In the genomic region with DNA sequence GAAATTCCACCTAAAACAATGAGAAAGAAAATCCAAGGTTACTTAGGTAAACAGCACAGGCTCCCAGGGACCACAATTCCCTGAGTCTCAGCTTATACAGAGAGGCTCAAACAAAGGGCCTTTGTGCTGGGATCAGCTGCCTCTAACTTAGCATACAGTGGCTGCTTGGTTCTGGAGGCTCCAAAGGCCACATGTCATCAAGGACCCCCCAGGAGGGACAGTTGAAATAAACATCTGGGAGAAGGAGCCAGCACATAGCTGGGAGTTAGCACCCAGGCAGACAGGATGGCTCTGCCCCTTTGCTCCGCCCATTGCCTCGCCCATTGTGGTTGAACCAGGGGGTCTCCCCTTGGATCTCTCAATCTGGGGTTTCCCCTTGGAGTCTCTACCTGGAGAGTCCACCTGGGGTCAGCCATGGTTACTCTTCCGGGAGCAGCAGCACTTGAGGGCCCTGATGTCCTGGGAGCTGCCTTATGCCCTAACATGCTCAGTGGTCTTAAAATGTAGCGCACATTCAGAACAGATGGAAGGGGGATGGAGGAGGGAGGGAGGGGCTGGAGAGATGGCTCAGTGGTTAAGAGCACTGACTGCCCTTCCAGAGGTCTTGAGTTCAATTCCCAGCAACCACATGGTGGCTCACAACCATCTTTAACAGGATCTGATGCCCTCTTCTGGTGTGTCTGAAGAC, we compare ENCODE assay signal across 14 mouse cellular contexts. TPM values are rescaled to one million over a fixed set of nuclear protein-coding genes. Genes with fewer than 3 reads are reported as not detected.
A peak's percentile ranks its signal among the peaks of the same experiment; 100 is the strongest.
DNase-seq lines count a peak whose midpoint lies in the region; ATAC-seq and TF ChIP-seq lines count a peak whose summit lies in the region.
"Had no signal": no experiment of that assay in that cellular context is flagged by ENCODE, and none has a peak within 500 bp of the region (broad histone marks: within the 10 kb centered on the region; RNA-seq: fewer than 3 reads in every experiment).

No protein-coding gene starts in this region.

- TF ChIP-seq CTCF in intestine, postnatal 0 days (IDR thresholded peaks at IDR 0.05; ENCODE audit: low read depth) = no peak

- 0 out of 2 replicates have a peak overlapping the region, but pooled peaks have one; percentile 22 for H3K27ac ChIP-seq in intestine, embryonic 14.5 days (ENCODE audit: low read depth)
- H3K27ac ChIP-seq in intestine, postnatal 0 days (ENCODE audit: low read depth, low read length) = no peak overlapping the region
- H3K27ac ChIP-seq in ES-E14 (ENCODE audit: insufficient read depth, low read depth, low read length, poor library complexity, severe bottlenecking) = peak overlapping the region; percentile 83
- 0 out of 2 replicates have a peak overlapping the region, but pooled peaks have one; percentile 28 for H3K27ac ChIP-seq in embryonic facial prominence, embryonic 11.5 days (replicated peaks; ENCODE audit: low read depth, low read length)
- peak overlapping the region; percentile 38; the same call in 1 of the 2 replicates for H3K27ac ChIP-seq in midbrain, embryonic 14.5 days (replicated peaks; ENCODE audit: low read depth, low read length)
- H3K27ac ChIP-seq: heart, embryonic 13.5 days; liver, embryonic 13.5 days had no signal

- intact Hi-C loops in heart, postnatal 25 days (cut with DNase I) = no loop called here
- intact Hi-C loops in gastrocnemius, postnatal 14 days (cut with DNase I; ENCODE audit: low total_unique reads) = no loop called here

- no peaks in the 10 kb centered on the region for H3K27me3 ChIP-seq in intestine, embryonic 14.5 days (replicated peaks; ENCODE audit: control insufficient read depth, insufficient read depth, low read length)
- H3K27me3 ChIP-seq in intestine, postnatal 0 days (replicated peaks; ENCODE audit: control insufficient read depth, insufficient read depth, low read length) = no peaks in the 10 kb centered on the region
- no peaks in the 10 kb centered on the region for H3K27me3 ChIP-seq in embryonic facial prominence, embryonic 11.5 days (ENCODE audit: control insufficient read depth, insufficient read depth, low read length)
- H3K27me3 ChIP-seq in midbrain, embryonic 14.5 days (ENCODE audit: control insufficient read depth, insufficient read depth, low read length) = no peaks in the 10 kb centered on the region
- H3K27me3 ChIP-seq: heart, embryonic 13.5 days; liver, embryonic 13.5 days had no signal

- no peaks in the 10 kb centered on the region for H3K4me1 ChIP-seq in intestine, embryonic 14.5 days (replicated peaks; ENCODE audit: control insufficient read depth, insufficient read depth, low read length)
- no peaks in the 10 kb centered on the region for H3K4me1 ChIP-seq in intestine, postnatal 0 days (replicated peaks; ENCODE audit: control insufficient read depth, insufficient read depth, low read length)
- peaks cover 0 to 10% of the 10 kb centered on the region in 2 experiments; a peak in 3 of 4 replicates for H3K4me1 ChIP-seq in ES-E14 (ENCODE audit: control insufficient read depth in 2 of 2, insufficient read depth in 2 of 2, low read length in 2 of 2, poor library complexity in 1 of 2)
- no peaks in the 10 kb centered on the region for H3K4me1 ChIP-seq in embryonic facial prominence, embryonic 11.5 days (ENCODE audit: control insufficient read depth, insufficient read depth, low read length)
- peaks cover 2% of the 10 kb centered on the region; the same call in 1 of the 2 replicates for H3K4me1 ChIP-seq in midbrain, embryonic 14.5 days (ENCODE audit: control insufficient read depth, insufficient read depth, low read length)
- H3K4me1 ChIP-seq: heart, embryonic 13.5 days; liver, embryonic 13.5 days had no signal

- no peak overlapping the region for H3K9ac ChIP-seq in intestine, embryonic 14.5 days (ENCODE audit: low read length)
- H3K9ac ChIP-seq in intestine, postnatal 0 days (ENCODE audit: low read depth, low read length) = no peak overlapping the region
- no peak overlapping the region for H3K9ac ChIP-seq in ES-E14 (ENCODE audit: insufficient read depth, low read depth, low read length, poor library complexity, severe bottlenecking)
- no peak overlapping the region; the same call in 1 of the 2 replicates for H3K9ac ChIP-seq in embryonic facial prominence, embryonic 11.5 days (replicated peaks; ENCODE audit: low read length)
- H3K9ac ChIP-seq in midbrain, embryonic 14.5 days (replicated peaks; ENCODE audit: low read length) = no peak overlapping the region
- H3K9ac ChIP-seq: heart, embryonic 13.5 days; liver, embryonic 13.5 days had no signal

- H3K36me3 ChIP-seq in intestine, embryonic 14.5 days (ENCODE audit: control insufficient read depth, insufficient read depth, low read length) = no peaks in the 10 kb centered on the region
- no peaks in the 10 kb centered on the region for H3K36me3 ChIP-seq in intestine, postnatal 0 days (ENCODE audit: control insufficient read depth, insufficient read depth)
- H3K36me3 ChIP-seq in ES-E14 (ENCODE audit: control insufficient read depth, insufficient read depth, low read length, poor library complexity, severe bottlenecking) = no peaks in the 10 kb centered on the region
- H3K36me3 ChIP-seq in embryonic facial prominence, embryonic 11.5 days (replicated peaks; ENCODE audit: control insufficient read depth, insufficient read depth, low read depth, low read length) = no peaks in the 10 kb centered on the region
- H3K36me3 ChIP-seq in midbrain, embryonic 14.5 days (ENCODE audit: control insufficient read depth, insufficient read depth, low read length) = no peaks in the 10 kb centered on the region
- H3K36me3 ChIP-seq: heart, embryonic 13.5 days; liver, embryonic 13.5 days had no signal

- 71% methylated on average over 4 of the region's 4 CpGs for WGBS in intestine, embryonic 14.5 days
- WGBS in intestine, postnatal 0 days = 63% methylated on average over 4 of the region's 4 CpGs
- WGBS in embryonic facial prominence, embryonic 11.5 days = 38% methylated on average over 4 of the region's 4 CpGs
- WGBS in midbrain, embryonic 14.5 days = 45% methylated on average over 4 of the region's 4 CpGs

- no peak overlapping the region for H3K4me2 ChIP-seq in intestine, embryonic 14.5 days (ENCODE audit: low read length)
- no peak overlapping the region for H3K4me2 ChIP-seq in intestine, postnatal 0 days (replicated peaks; ENCODE audit: low read depth)
- H3K4me2 ChIP-seq in embryonic facial prominence, embryonic 11.5 days (ENCODE audit: low read depth, low read length) = no peak overlapping the region
- no peak overlapping the region for H3K4me2 ChIP-seq in midbrain, embryonic 14.5 days (ENCODE audit: low read length)
- H3K4me2 ChIP-seq: heart, embryonic 13.5 days; liver, embryonic 13.5 days had no signal

- in situ Hi-C loops in ES-E14 (cut with MboI; ENCODE audit: low sequenced_read_pairs in 2 of 2, unreplicated experiment in 2 of 2) = no loop called here

- DNase-seq in intestine, embryonic 14.5 days (ENCODE audit: low spot score) = no peak
- DNase-seq in ES-E14 (ENCODE audit: low read depth, low spot score) = peak; percentile 60
- DNase-seq in embryonic facial prominence, embryonic 11.5 days (ENCODE audit: low spot score) = peak; percentile 67
- DNase-seq in midbrain, embryonic 14.5 days = peak; percentile 66
- DNase-seq in heart, postnatal 25 days (ENCODE audit: low spot score) = no peak
- no peak for DNase-seq in thymus, postnatal 0 days (ENCODE audit: low spot score)
- DNase-seq in gastrocnemius, postnatal 14 days = no peak
- DNase-seq: cerebellum, postnatal 25 days; liver, embryonic 13.5 days had no signal

- H3K4me3 ChIP-seq in intestine, embryonic 14.5 days (ENCODE audit: low read depth, low read length) = no peak overlapping the region
- no peak overlapping the region for H3K4me3 ChIP-seq in intestine, postnatal 0 days (ENCODE audit: low read depth, low read length)
- H3K4me3 ChIP-seq in ES-E14 (ENCODE audit: insufficient read depth in 1 of 2, low read depth in 1 of 2, low read length in 2 of 2, poor library complexity in 1 of 2, severe bottlenecking in 1 of 2) = no peak overlapping the region
- H3K4me3 ChIP-seq in embryonic facial prominence, embryonic 11.5 days (ENCODE audit: low read depth, low read length) = no peak overlapping the region
- H3K4me3 ChIP-seq in midbrain, embryonic 14.5 days (replicated peaks; ENCODE audit: low read depth, low read length) = no peak overlapping the region
- H3K4me3 ChIP-seq: heart, embryonic 13.5 days; liver, embryonic 13.5 days had no signal

- H3K9me3 ChIP-seq in intestine, embryonic 14.5 days (ENCODE audit: control insufficient read depth, low read length) = no peaks in the 10 kb centered on the region
- H3K9me3 ChIP-seq in intestine, postnatal 0 days (ENCODE audit: control insufficient read depth) = no peaks in the 10 kb centered on the region
- H3K9me3 ChIP-seq in ES-E14 (ENCODE audit: control insufficient read depth, insufficient read depth, low read depth, low read length) = no peaks in the 10 kb centered on the region
- no peaks in the 10 kb centered on the region for H3K9me3 ChIP-seq in embryonic facial prominence, embryonic 11.5 days (replicated peaks; ENCODE audit: control insufficient read depth, low read length)
- H3K9me3 ChIP-seq in midbrain, embryonic 14.5 days (ENCODE audit: control insufficient read depth, low read length) = no peaks in the 10 kb centered on the region
- H3K9me3 ChIP-seq: heart, embryonic 13.5 days; liver, embryonic 13.5 days had no signal

- 0 out of 2 replicates have a peak, but pooled peaks have one; percentile 60 for ATAC-seq in intestine, embryonic 14.5 days (replicated peaks; ENCODE audit: low FRiP score, low TSS enrichment, low read depth)
- ATAC-seq in intestine, postnatal 0 days = no peak
- peak; percentile 74 for ATAC-seq in embryonic facial prominence, embryonic 11.5 days (replicated peaks; ENCODE audit: insufficient number of reproducible peaks, low FRiP score, low TSS enrichment, low read depth)
- ATAC-seq in midbrain, embryonic 14.5 days (ENCODE audit: low FRiP score, low TSS enrichment) = peak; percentile 50; the same call in 1 of the 2 replicates
- ATAC-seq: intestine, embryonic 16.5 days had no signal

RNA-seq across cellular contexts. Expression of a gene that starts 23.5 kb away (rescaled TPM):
- 3.8 and 5.0 TPM in 2 replicates for polyA plus RNA-seq in intestine, embryonic 14.5 days (2014; fragmentation: Nextera tagmentation; extraction: Ambion mirVana)
- 0.08 and 0.55 TPM in 2 replicates for polyA plus RNA-seq in intestine, postnatal 0 days (2015; fragmentation: Nextera tagmentation; extraction: Ambion mirVana)
- total RNA-seq in ES-E14 (2012; rRNA removed) = 119 and 143 TPM in 2 replicates
- polyA plus RNA-seq in embryonic facial prominence, embryonic 11.5 days (2014; fragmentation: Nextera tagmentation; extraction: Ambion mirVana) = 12.3 and 13.3 TPM in 2 replicates
- 1.8 and 2.6 TPM in 2 replicates for polyA plus RNA-seq in midbrain, embryonic 14.5 days (2014; fragmentation: Nextera tagmentation; extraction: Ambion mirVana)
- 1 to 10 TPM; 2.3 to 2.4 TPM for total RNA-seq in heart, postnatal 25 days (2021)
- not detected in 2 replicates for polyA plus RNA-seq in thymus, postnatal 0 days (2015; fragmentation: Nextera tagmentation; extraction: Ambion mirVana)
- under 1 TPM; 0.71 to 0.98 TPM for total RNA-seq in gastrocnemius, postnatal 14 days (2021)
- total RNA-seq: megakaryocyte, adult 5-6 weeks had no signal
- polyA plus RNA-seq: spleen, adult 2 months had no signal

RNA-seq across cellular contexts. Expression of a gene that starts 49.0 kb away (rescaled TPM):
- 15.6 and 15.9 TPM in 2 replicates for polyA plus RNA-seq in intestine, embryonic 14.5 days (2014; fragmentation: Nextera tagmentation; extraction: Ambion mirVana)
- 34.0 and 36.7 TPM in 2 replicates for polyA plus RNA-seq in intestine, postnatal 0 days (2015; fragmentation: Nextera tagmentation; extraction: Ambion mirVana)
- 41.5 and 84.5 TPM in 2 replicates for total RNA-seq in ES-E14 (2012; rRNA removed)
- polyA plus RNA-seq in embryonic facial prominence, embryonic 11.5 days (2014; fragmentation: Nextera tagmentation; extraction: Ambion mirVana) = 10.3 and 10.4 TPM in 2 replicates
- 79.7 and 85.9 TPM in 2 replicates for polyA plus RNA-seq in midbrain, embryonic 14.5 days (2014; fragmentation: Nextera tagmentation; extraction: Ambion mirVana)
- total RNA-seq in heart, postnatal 25 days (2021) = 10 to 100 TPM; 44.9 to 54.1 TPM
- 6.6 and 7.8 TPM in 2 replicates for polyA plus RNA-seq in thymus, postnatal 0 days (2015; fragmentation: Nextera tagmentation; extraction: Ambion mirVana)
- total RNA-seq in gastrocnemius, postnatal 14 days (2021) = 10 to 100 TPM; 14.9 to 16.9 TPM

Comparison
In these comparisons a context has a peak if more than half of its experiments do, and no peak if none do; other contexts are left out.
1. DNase-seq: peak in ES-E14 (single experiment), embryonic facial prominence, embryonic 11.5 days (single experiment) and midbrain, embryonic 14.5 days (single experiment); none in intestine, embryonic 14.5 days (single experiment), heart, postnatal 25 days (single experiment), thymus, postnatal 0 days (single experiment) and gastrocnemius, postnatal 14 days (single experiment).